Mouse (Mus musculus) C2C12 (cell line): ENCODE results near the gene Aanat.

Experiments
- CTCF ChIP-seq: IDR thresholded peaks from one replicate; pipeline ENCODE4 v1.5.1; 2011; ENCODE audit not compliant: control insufficient read depth, insufficient read depth, insufficient read length
- MYOG ChIP-seq: IDR thresholded peaks from one replicate; pipeline ENCODE4 v1.6.1; 2011; ENCODE audit not compliant: control insufficient read depth, insufficient read length; ENCODE audit errors: extremely low read depth

GRCm38 (mm10) chr11:116541183-116541582 is 45.0 kb upstream of the Aanat start:
- TF ChIP-seq MYOG (no peak), CTCF (no peak)
